Mouse (Mus musculus): ENCODE results near the gene Slc9a8. TPM values are rescaled to one million over a fixed set of nuclear protein-coding genes. Genes with fewer than 3 reads are reported as not detected.

The Slc9a8 gene
- polyA plus RNA-seq, 1 experiment from 2014 or later: 15.1 TPM

DNA sequence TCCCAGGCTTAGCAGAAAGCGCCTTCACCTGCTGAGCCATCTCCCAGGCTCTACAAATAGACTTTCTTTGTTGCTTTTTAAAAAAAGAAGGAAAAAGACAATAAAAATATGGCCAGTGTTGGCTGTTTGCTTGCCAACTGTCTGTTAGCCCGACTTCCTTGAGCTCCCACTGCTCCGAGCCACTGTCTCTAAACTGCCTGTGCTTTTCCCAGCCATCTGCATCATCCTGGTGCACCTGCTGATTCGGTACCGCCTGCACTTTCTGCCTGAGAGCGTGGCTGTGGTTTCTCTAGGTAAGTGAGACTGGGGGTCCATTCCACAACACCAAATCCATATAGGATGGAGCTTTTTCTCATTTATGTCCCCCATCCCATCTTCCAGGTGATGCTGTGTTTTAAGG lies 13.1 kb downstream of the Slc9a8 start:
- 86% methylated on average over 6 of the region's 6 CpGs for WGBS (ENCODE audit: insufficient replicate concordance)

DNA sequence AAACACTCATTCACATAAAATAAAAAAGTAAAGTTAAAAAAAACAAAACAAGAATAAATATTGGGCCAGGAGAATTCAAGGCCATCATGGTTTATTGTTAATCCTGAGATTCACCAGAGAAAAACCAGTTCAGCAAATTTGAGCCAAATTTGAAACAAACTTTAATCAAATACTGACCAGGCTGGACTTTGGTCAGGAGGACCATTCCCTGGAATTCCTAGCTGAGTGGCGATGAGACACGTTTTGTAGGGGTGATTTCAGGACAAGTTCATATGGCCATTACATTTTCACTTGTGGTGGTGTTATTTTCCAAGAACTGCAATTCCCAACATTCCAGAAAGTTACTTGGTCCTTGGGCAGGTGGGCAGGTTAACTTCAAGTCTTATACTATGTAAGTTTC lies 14.1 kb downstream of the Slc9a8 start:
- H3K4me3 ChIP-seq (ENCODE audit: low read depth, low read length): no peak overlapping the region
- H3K36me3 ChIP-seq (ENCODE audit: control insufficient read depth, insufficient read depth): peaks cover 20% of the 10 kb centered on the region
- H3K9me3 ChIP-seq (replicated peaks; ENCODE audit: control insufficient read depth, low read length): no peaks in the 10 kb centered on the region
- no peak overlapping the region for H3K27ac ChIP-seq (ENCODE audit: low read length)
- peaks cover 14% of the 10 kb centered on the region for H3K4me1 ChIP-seq (ENCODE audit: control insufficient read depth, low read depth, low read length)
- ATAC-seq (ENCODE audit: low read depth): no peak
- H3K27me3 ChIP-seq (ENCODE audit: control insufficient read depth, insufficient read depth, low read depth, low read length): no peaks in the 10 kb centered on the region
- H3K9ac ChIP-seq (ENCODE audit: low read depth, low read length): no peak overlapping the region
- H3K4me2 ChIP-seq (ENCODE audit: low read depth, low read length): no peak overlapping the region
- WGBS (ENCODE audit: insufficient replicate concordance): 83% methylated on average over 2 of the region's 2 CpGs

More for the DNA sequence above, 13.1 kb downstream of the Slc9a8 start:
- Histone ChIP-seq H3K9me3 (replicated peaks; ENCODE audit: control insufficient read depth, low read length) (no peaks in the 10 kb centered on the region), H3K4me2 (ENCODE audit: low read depth, low read length) (no peak overlapping the region), H3K27ac (ENCODE audit: low read length) (no peak overlapping the region), H3K4me3 (ENCODE audit: low read depth, low read length) (no peak overlapping the region), H3K27me3 (ENCODE audit: control insufficient read depth, insufficient read depth, low read depth, low read length) (no peaks in the 10 kb centered on the region), H3K4me1 (ENCODE audit: control insufficient read depth, low read depth, low read length) (peaks cover 17% of the 10 kb centered on the region), H3K9ac (ENCODE audit: low read depth, low read length) (no peak overlapping the region), H3K36me3 (ENCODE audit: control insufficient read depth, insufficient read depth) (peaks cover 21% of the 10 kb centered on the region)
- ATAC-seq (ENCODE audit: low read depth): no peak

DNA sequence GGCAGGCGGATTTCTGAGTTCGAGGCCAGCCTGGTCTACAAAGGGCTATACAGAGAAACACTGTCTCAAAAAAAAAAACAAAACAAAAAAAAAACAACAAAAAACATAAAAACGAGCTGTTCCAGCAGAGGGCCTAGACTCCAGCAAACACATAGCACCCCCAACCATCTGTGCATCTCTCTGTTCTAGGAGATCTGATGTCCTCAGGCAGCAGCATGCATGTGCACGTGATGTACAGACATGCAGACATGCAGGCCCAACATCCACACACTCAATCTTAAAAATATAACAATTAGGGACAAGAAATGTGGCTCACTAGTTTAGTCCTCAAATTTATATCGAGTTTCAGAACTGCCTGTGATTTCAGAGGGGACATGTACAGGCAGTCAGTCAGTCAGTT lies 14.9 kb downstream of the Slc9a8 start:
- no peak overlapping the region for H3K4me2 ChIP-seq (ENCODE audit: low read depth, low read length)
- no peaks in the 10 kb centered on the region for H3K9me3 ChIP-seq (replicated peaks; ENCODE audit: control insufficient read depth, low read length)
- peaks cover 20% of the 10 kb centered on the region for H3K36me3 ChIP-seq (ENCODE audit: control insufficient read depth, insufficient read depth)
- H3K27ac ChIP-seq (ENCODE audit: low read length): no peak overlapping the region
- H3K4me3 ChIP-seq (ENCODE audit: low read depth, low read length): no peak overlapping the region
- no peak overlapping the region for H3K9ac ChIP-seq (ENCODE audit: low read depth, low read length)
- H3K27me3 ChIP-seq (ENCODE audit: control insufficient read depth, insufficient read depth, low read depth, low read length): no peaks in the 10 kb centered on the region
- WGBS (ENCODE audit: insufficient replicate concordance): 77% methylated on average over 5 of the region's 5 CpGs
- no peak for ATAC-seq (ENCODE audit: low read depth)
- H3K4me1 ChIP-seq (ENCODE audit: control insufficient read depth, low read depth, low read length): peaks cover 6% of the 10 kb centered on the region

DNA sequence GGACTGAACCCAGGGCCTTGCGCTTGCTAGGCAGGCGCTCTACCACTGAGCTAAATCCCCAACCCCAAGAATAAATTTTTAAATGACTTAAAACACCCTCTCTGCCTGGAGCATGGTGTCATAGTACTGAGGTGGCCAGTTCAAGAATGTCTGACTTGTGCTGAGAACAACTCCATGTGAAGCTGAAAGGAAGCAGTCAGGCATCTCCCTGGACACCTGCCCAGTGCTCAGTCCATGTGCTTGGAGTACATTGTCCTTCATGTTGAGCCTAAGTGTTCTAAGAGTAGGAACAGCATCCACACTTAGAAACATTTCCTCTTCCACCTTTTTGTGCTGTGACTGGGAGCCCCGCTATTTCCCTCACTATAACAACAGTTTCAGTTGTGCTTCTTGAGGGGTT lies 17.9 kb downstream of the Slc9a8 start:
- no peaks in the 10 kb centered on the region for H3K9me3 ChIP-seq (replicated peaks; ENCODE audit: control insufficient read depth, low read length)
- peaks cover 22% of the 10 kb centered on the region for H3K36me3 ChIP-seq (ENCODE audit: control insufficient read depth, insufficient read depth)
- no peak for ATAC-seq (ENCODE audit: low read depth)
- H3K9ac ChIP-seq (ENCODE audit: low read depth, low read length): no peak overlapping the region
- H3K4me2 ChIP-seq (ENCODE audit: low read depth, low read length): no peak overlapping the region
- H3K4me3 ChIP-seq (ENCODE audit: low read depth, low read length): no peak overlapping the region
- H3K4me1 ChIP-seq (ENCODE audit: control insufficient read depth, low read depth, low read length): no peaks in the 10 kb centered on the region
- 90% methylated on average over 3 of the region's 3 CpGs for WGBS (ENCODE audit: insufficient replicate concordance)
- no peaks in the 10 kb centered on the region for H3K27me3 ChIP-seq (ENCODE audit: control insufficient read depth, insufficient read depth, low read depth, low read length)
- no peak overlapping the region for H3K27ac ChIP-seq (ENCODE audit: low read length)

DNA sequence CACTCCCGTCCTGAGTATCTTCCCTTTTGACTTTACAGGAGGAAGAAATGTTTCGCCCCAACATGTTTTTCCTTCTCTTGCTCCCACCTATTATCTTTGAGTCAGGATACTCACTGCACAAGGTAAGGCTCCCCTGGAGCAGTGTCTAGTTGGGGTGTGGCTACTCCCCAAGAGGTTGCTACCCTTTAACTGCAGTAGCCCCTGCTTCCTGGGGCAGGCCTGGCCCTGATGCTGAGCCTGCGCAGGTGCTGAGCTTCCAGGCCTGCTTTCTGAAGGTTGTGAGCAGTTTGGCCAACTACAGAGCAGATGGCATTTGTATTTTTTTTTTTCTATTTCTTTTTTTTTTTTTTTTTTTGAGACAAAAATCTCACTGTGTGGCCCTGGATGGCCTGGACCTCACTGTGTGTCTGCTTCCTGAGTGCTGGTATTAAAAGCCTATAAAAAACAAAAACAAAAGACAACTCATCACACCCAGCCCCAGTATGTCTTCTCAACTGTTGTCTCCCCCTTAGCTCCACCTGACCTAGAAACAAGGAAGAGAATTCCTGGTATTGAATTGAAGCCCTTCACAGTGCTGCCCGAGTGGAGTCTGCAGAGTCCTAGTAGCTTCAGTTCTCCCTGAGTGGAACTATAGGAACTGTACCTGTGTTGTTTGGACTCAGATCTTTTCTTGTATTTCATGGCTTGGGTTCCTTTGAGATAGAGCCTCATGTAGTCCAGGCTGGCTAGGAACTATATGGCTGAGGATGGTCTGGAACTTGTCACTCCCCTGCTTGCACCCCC lies 22.1 kb downstream of the Slc9a8 start:
- WGBS (ENCODE audit: insufficient replicate concordance): 93% methylated on average over 4 of the region's 4 CpGs
- no peaks in the 10 kb centered on the region for H3K9me3 ChIP-seq (replicated peaks; ENCODE audit: control insufficient read depth, low read length)
- H3K4me2 ChIP-seq (ENCODE audit: low read depth, low read length): no peak overlapping the region
- no peak overlapping the region for H3K4me3 ChIP-seq (ENCODE audit: low read depth, low read length)
- ATAC-seq (ENCODE audit: low read depth): no peak
- no peak overlapping the region for H3K9ac ChIP-seq (ENCODE audit: low read depth, low read length)
- H3K36me3 ChIP-seq (ENCODE audit: control insufficient read depth, insufficient read depth): peaks cover 13% of the 10 kb centered on the region
- H3K27ac ChIP-seq (ENCODE audit: low read length): no peak overlapping the region
- peaks cover 28% of the 10 kb centered on the region for H3K4me1 ChIP-seq (ENCODE audit: control insufficient read depth, low read depth, low read length)
- H3K27me3 ChIP-seq (ENCODE audit: control insufficient read depth, insufficient read depth, low read depth, low read length): no peaks in the 10 kb centered on the region

DNA sequence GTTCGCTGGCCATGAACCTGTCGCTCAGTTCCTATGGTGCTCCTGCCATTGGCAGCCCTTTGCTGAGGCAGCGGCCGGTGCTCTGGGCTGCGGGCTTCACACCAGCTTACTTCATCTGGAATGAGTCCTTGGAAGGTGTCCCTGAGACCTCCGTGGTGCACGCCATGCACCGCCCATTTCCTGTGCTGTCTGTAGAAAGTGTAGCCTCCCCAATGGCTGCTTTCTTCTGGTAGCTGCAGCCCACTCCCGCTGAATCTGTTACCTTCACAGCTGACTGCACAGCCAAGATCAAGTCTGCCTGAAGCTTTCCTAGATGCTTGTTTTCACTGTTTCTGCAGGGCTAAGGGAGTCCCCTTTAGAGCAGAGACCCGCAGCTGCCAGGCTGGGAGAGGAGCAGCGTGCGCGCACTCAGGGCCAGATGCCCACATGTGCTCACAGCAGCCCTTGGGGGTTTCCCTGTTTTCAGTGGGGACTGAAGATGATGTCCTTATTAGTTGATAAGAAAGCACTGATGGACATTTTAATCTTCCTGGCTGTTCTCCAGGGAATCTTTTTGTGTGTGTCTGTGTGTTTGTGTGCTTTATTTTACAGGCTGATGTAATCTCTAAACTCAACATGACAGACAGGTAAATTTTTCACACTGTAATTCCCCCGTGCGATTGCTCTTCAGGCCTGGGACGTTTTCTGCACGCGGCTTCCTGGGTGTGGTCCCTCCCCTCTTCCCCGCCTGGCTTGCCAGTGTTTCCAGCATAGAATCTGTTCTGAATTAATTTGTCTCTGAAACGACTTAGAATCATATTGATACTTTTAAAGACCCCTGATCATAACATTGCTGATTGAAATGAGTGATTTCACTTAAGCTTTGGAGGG lies 24.6 kb downstream of the Slc9a8 start:
- Histone ChIP-seq H3K4me1 (ENCODE audit: control insufficient read depth, low read depth, low read length) (peaks cover 29% of the 10 kb centered on the region), H3K9ac (ENCODE audit: low read depth, low read length) (peak overlapping the region; percentile 15; the same call in 1 of the 2 replicates), H3K36me3 (ENCODE audit: control insufficient read depth, insufficient read depth) (peaks cover 23% of the 10 kb centered on the region), H3K27me3 (ENCODE audit: control insufficient read depth, insufficient read depth, low read depth, low read length) (no peaks in the 10 kb centered on the region), H3K27ac (ENCODE audit: low read length) (peak overlapping the region; percentile 10; the same call in 1 of the 2 replicates), H3K9me3 (replicated peaks; ENCODE audit: control insufficient read depth, low read length) (no peaks in the 10 kb centered on the region), H3K4me3 (ENCODE audit: low read depth, low read length) (no peak overlapping the region), H3K4me2 (ENCODE audit: low read depth, low read length) (no peak overlapping the region)
- no peak for ATAC-seq (ENCODE audit: low read depth)
- WGBS (ENCODE audit: insufficient replicate concordance): 65% methylated on average over 20 of the region's 20 CpGs

DNA sequence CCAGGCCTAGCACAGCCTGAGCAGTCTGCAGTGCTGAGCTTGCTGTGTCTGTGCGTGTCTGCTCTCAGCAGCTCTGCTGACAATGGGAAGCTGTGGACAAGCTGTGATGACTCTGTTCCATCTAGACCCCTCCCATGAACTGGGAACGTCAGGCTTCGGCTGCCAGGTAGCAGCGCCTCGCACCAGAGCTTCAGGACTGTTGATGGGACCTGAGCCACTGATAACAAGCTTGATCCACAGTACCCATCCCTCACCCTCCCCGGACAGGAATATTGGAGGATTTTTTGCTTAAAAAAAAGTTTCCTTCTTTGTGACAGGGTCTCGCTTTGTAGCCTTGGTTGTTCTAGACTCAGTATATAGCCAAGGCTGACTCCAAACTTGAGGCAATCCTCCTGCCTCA lies 25.7 kb downstream of the Slc9a8 start:
- Histone ChIP-seq H3K9ac (ENCODE audit: low read depth, low read length) (0 out of 2 replicates have a peak overlapping the region, but pooled peaks have one; percentile 38), H3K4me3 (ENCODE audit: low read depth, low read length) (no peak overlapping the region), H3K9me3 (replicated peaks; ENCODE audit: control insufficient read depth, low read length) (no peaks in the 10 kb centered on the region), H3K36me3 (ENCODE audit: control insufficient read depth, insufficient read depth) (peaks cover 25% of the 10 kb centered on the region), H3K27me3 (ENCODE audit: control insufficient read depth, insufficient read depth, low read depth, low read length) (no peaks in the 10 kb centered on the region), H3K4me1 (ENCODE audit: control insufficient read depth, low read depth, low read length) (peaks cover 29% of the 10 kb centered on the region), H3K27ac (ENCODE audit: low read length) (peak overlapping the region; percentile 82), H3K4me2 (ENCODE audit: low read depth, low read length) (peak overlapping the region; percentile 46)
- WGBS (ENCODE audit: insufficient replicate concordance): 60% methylated on average over 7 of the region's 7 CpGs
- peak; percentile 77 for ATAC-seq (ENCODE audit: low read depth)

DNA sequence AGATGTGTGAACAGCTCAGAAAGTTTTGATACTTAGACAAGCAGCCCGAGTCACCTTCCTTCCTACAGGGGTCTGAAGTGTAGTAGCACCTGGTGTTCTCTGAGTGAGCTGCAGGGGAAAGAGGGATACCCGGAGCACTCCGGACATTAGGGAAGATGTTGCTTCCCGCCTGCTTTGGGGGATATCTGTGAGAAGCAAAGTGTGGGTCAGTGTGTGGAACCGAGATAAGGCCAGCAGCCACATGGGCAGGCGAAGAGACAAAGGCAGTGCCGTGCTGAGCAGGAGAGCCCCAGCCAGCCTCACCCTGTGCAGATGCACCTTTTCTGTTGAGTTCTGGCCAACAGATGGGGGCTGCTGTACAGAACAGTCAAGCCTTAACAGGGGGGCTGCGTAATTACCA lies 26.1 kb downstream of the Slc9a8 start:
- ATAC-seq (ENCODE audit: low read depth): peak; percentile 98
- peaks cover 25% of the 10 kb centered on the region for H3K36me3 ChIP-seq (ENCODE audit: control insufficient read depth, insufficient read depth)
- H3K9ac ChIP-seq (ENCODE audit: low read depth, low read length): peak overlapping the region; percentile 33
- H3K27ac ChIP-seq (ENCODE audit: low read length): peak overlapping the region; percentile 82
- H3K27me3 ChIP-seq (ENCODE audit: control insufficient read depth, insufficient read depth, low read depth, low read length): no peaks in the 10 kb centered on the region
- 32% methylated on average over 8 of the region's 8 CpGs for WGBS (ENCODE audit: insufficient replicate concordance)
- peak overlapping the region; percentile 46 for H3K4me2 ChIP-seq (ENCODE audit: low read depth, low read length)
- H3K4me1 ChIP-seq (ENCODE audit: control insufficient read depth, low read depth, low read length): peaks cover 29% of the 10 kb centered on the region
- no peaks in the 10 kb centered on the region for H3K9me3 ChIP-seq (replicated peaks; ENCODE audit: control insufficient read depth, low read length)
- no peak overlapping the region for H3K4me3 ChIP-seq (ENCODE audit: low read depth, low read length)
